ENCODE assay signal across 14 mouse cellular contexts in genomic region chr3:59409131-59409530, GRCm38 (mm10).
DNase-seq lines count a peak whose midpoint lies in the region.
"Had no signal": no experiment of that assay in that cellular context is flagged by ENCODE, and none has a peak within 500 bp of the region (broad histone marks: within the 10 kb centered on the region; RNA-seq: fewer than 3 reads in every experiment).

No protein-coding gene starts in this region.

- DNase-seq in adrenal gland, postnatal 36 days: peak; percentile 11 to 28
- DNase-seq in adrenal gland, postnatal 4 days (ENCODE audit: low spot score in 2 of 2): no peak
- DNase-seq in lung, postnatal 14 days: peak; percentile 22
- DNase-seq in lung, postnatal 10 days: no peak
- DNase-seq in brain, adult 2 months (ENCODE audit: low read depth, low spot score): peak; percentile 8
- DNase-seq in gastrocnemius, adult 8-10 months (ENCODE audit: low spot score in 2 of 2): no peak
- DNase-seq: cerebellum, adult 11 months; cerebellum, adult 8-10 months; cerebellum, postnatal 14 days; embryo, embryonic 11 days; gastrocnemius, adult 2 months; gastrocnemius, postnatal 36 days; heart, adult 11 months; heart, postnatal 36 days had no signal

Comparison
In these comparisons a context has a peak if more than half of its experiments do, and no peak if none do; other contexts are left out.
1. DNase-seq: peak in adrenal gland, postnatal 36 days (2 of 2), lung, postnatal 14 days (single experiment) and brain, adult 2 months (single experiment); none in adrenal gland, postnatal 4 days (0 of 2), lung, postnatal 10 days (single experiment) and gastrocnemius, adult 8-10 months (0 of 2).